Mouse (Mus musculus): ENCODE results near the gene Gm10570. TPM values are rescaled to one million over a fixed set of nuclear protein-coding genes. Genes with fewer than 3 reads are reported as not detected.

Gm10570 gene
- not detected in 2 replicates for polyA plus RNA-seq (2011; ENCODE audit: insufficient read depth, insufficient read length, low replicate concordance, missing spikeins)

- Histone ChIP-seq H3K27ac (ENCODE audit: control insufficient read depth, insufficient read depth, low read depth, low read length, poor library complexity) (no peak within 1 kb of the TSS), H3K4me3 (replicated peaks; ENCODE audit: control insufficient read depth, low read depth, low read length) (no peak within 1 kb of the TSS), H3K4me1 (ENCODE audit: control insufficient read depth, insufficient read depth, low read length) (no peaks in the 10 kb centered on the region)
- 2% methylated on average over 52 of the region's 52 CpGs for WGBS
- TF ChIP-seq CTCF (IDR thresholded peaks at IDR 0.05; ENCODE audit: control insufficient read depth, insufficient read depth, low read length) (no peak), POLR2A (IDR thresholded peaks at IDR 0.05; ENCODE audit: borderline replicate concordance, control insufficient read depth, low read depth, low read length) (no peak)
Observed at GRCm38 (mm10) chr4:130308231-130309081, at the start of gene Gm10570, which contains the start of gene Fabp3. Gm10570 (minus strand) TSS chr4:130308674. Fabp3 (plus strand) TSS chr4:130308595.

- no peak overlapping the region for H3K4me3 ChIP-seq (replicated peaks; ENCODE audit: control insufficient read depth, low read depth, low read length)
- no peak for TF ChIP-seq POLR2A (IDR thresholded peaks at IDR 0.05; ENCODE audit: borderline replicate concordance, control insufficient read depth, low read depth, low read length)
- no peak for TF ChIP-seq CTCF (IDR thresholded peaks at IDR 0.05; ENCODE audit: control insufficient read depth, insufficient read depth, low read length)
- H3K27ac ChIP-seq (ENCODE audit: control insufficient read depth, insufficient read depth, low read depth, low read length, poor library complexity): no peak overlapping the region
- H3K4me1 ChIP-seq (ENCODE audit: control insufficient read depth, insufficient read depth, low read length): no peaks in the 10 kb centered on the region; the same call in 1 of the 2 replicates
Observed at GRCm38 (mm10) chr4:130357946-130358345, 49.5 kb upstream of the Gm10570 start.

GRCm38 (mm10) chr4:130352588-130352987, 44.1 kb upstream of the Gm10570 start:
- WGBS: 80% methylated on average over 7 of the region's 7 CpGs
- no peaks in the 10 kb centered on the region for H3K4me1 ChIP-seq (ENCODE audit: control insufficient read depth, insufficient read depth, low read length)
- no peak overlapping the region for H3K4me3 ChIP-seq (replicated peaks; ENCODE audit: control insufficient read depth, low read depth, low read length)
- TF ChIP-seq CTCF (IDR thresholded peaks at IDR 0.05; ENCODE audit: control insufficient read depth, insufficient read depth, low read length) (no peak), POLR2A (IDR thresholded peaks at IDR 0.05; ENCODE audit: borderline replicate concordance, control insufficient read depth, low read depth, low read length) (no peak)
- no peak overlapping the region for H3K27ac ChIP-seq (ENCODE audit: control insufficient read depth, insufficient read depth, low read depth, low read length, poor library complexity)

- Histone ChIP-seq H3K4me3 (replicated peaks; ENCODE audit: control insufficient read depth, low read depth, low read length) (no peak overlapping the region), H3K4me1 (ENCODE audit: control insufficient read depth, insufficient read depth, low read length) (no peaks in the 10 kb centered on the region), H3K27ac (ENCODE audit: control insufficient read depth, insufficient read depth, low read depth, low read length, poor library complexity) (no peak overlapping the region)
- 81% methylated on average over 16 of the region's 16 CpGs for WGBS
- TF ChIP-seq POLR2A (IDR thresholded peaks at IDR 0.05; ENCODE audit: borderline replicate concordance, control insufficient read depth, low read depth, low read length) (no peak), CTCF (IDR thresholded peaks at IDR 0.05; ENCODE audit: control insufficient read depth, insufficient read depth, low read length) (no peak)
Observed at GRCm38 (mm10) chr4:130350690-130351422, 42.4 kb upstream of the Gm10570 start.

GRCm38 (mm10) chr4:130349666-130350065, 41.2 kb upstream of the Gm10570 start:
- no peak overlapping the region for H3K4me3 ChIP-seq (replicated peaks; ENCODE audit: control insufficient read depth, low read depth, low read length)
- 91% methylated on average over 6 of the region's 6 CpGs for WGBS
- H3K27ac ChIP-seq (ENCODE audit: control insufficient read depth, insufficient read depth, low read depth, low read length, poor library complexity): no peak overlapping the region
- H3K4me1 ChIP-seq (ENCODE audit: control insufficient read depth, insufficient read depth, low read length): no peaks in the 10 kb centered on the region
- TF ChIP-seq CTCF (IDR thresholded peaks at IDR 0.05; ENCODE audit: control insufficient read depth, insufficient read depth, low read length) (peak; percentile 31; the same call in 1 of the 2 replicates), POLR2A (IDR thresholded peaks at IDR 0.05; ENCODE audit: borderline replicate concordance, control insufficient read depth, low read depth, low read length) (no peak)

GRCm38 (mm10) chr4:130341691-130342090, 33.2 kb upstream of the Gm10570 start:
- H3K4me3 ChIP-seq (replicated peaks; ENCODE audit: control insufficient read depth, low read depth, low read length): no peak overlapping the region
- H3K27ac ChIP-seq (ENCODE audit: control insufficient read depth, insufficient read depth, low read depth, low read length, poor library complexity): no peak overlapping the region
- 34% methylated on average over 4 of the region's 4 CpGs for WGBS
- no peaks in the 10 kb centered on the region for H3K4me1 ChIP-seq (ENCODE audit: control insufficient read depth, insufficient read depth, low read length)
- TF ChIP-seq CTCF (IDR thresholded peaks at IDR 0.05; ENCODE audit: control insufficient read depth, insufficient read depth, low read length) (no peak; the same call in 1 of the 2 replicates), POLR2A (IDR thresholded peaks at IDR 0.05; ENCODE audit: borderline replicate concordance, control insufficient read depth, low read depth, low read length) (no peak)

- H3K27ac ChIP-seq (ENCODE audit: control insufficient read depth, insufficient read depth, low read depth, low read length, poor library complexity): no peak overlapping the region
- H3K4me3 ChIP-seq (replicated peaks; ENCODE audit: control insufficient read depth, low read depth, low read length): no peak overlapping the region
- H3K4me1 ChIP-seq (ENCODE audit: control insufficient read depth, insufficient read depth, low read length): no peaks in the 10 kb centered on the region
- TF ChIP-seq CTCF (IDR thresholded peaks at IDR 0.05; ENCODE audit: control insufficient read depth, insufficient read depth, low read length): no peak
- no peak for TF ChIP-seq POLR2A (IDR thresholded peaks at IDR 0.05; ENCODE audit: borderline replicate concordance, control insufficient read depth, low read depth, low read length)
- WGBS: 87% methylated on average over 5 of the region's 5 CpGs
Observed at GRCm38 (mm10) chr4:130335867-130336266, 27.4 kb upstream of the Gm10570 start.

GRCm38 (mm10) chr4:130327366-130327765, 18.9 kb upstream of the Gm10570 start:
- no peak for TF ChIP-seq POLR2A (IDR thresholded peaks at IDR 0.05; ENCODE audit: borderline replicate concordance, control insufficient read depth, low read depth, low read length)
- TF ChIP-seq CTCF (IDR thresholded peaks at IDR 0.05; ENCODE audit: control insufficient read depth, insufficient read depth, low read length): no peak
- Histone ChIP-seq H3K27ac (ENCODE audit: control insufficient read depth, insufficient read depth, low read depth, low read length, poor library complexity) (no peak overlapping the region), H3K4me3 (replicated peaks; ENCODE audit: control insufficient read depth, low read depth, low read length) (no peak overlapping the region), H3K4me1 (ENCODE audit: control insufficient read depth, insufficient read depth, low read length) (no peaks in the 10 kb centered on the region)
- 86% methylated on average over 9 of the region's 9 CpGs for WGBS

All from bone marrow, adult 2 months (tissue).